Mouse (Mus musculus) left cerebral cortex, adult 8-10 months (tissue): ENCODE measurements around the gene Olfr697. TPM values are rescaled to one million over a fixed set of nuclear protein-coding genes. Genes with fewer than 3 reads are reported as not detected.
"Not testable (repeated sequence)": the region's sequence is repeated elsewhere in the genome, so short reads cannot be mapped to it uniquely, and the experiment has no call there.

Experiments used
- DNase-seq, 2 experiments: peaks; one replicate each; pipeline ENCODE4 v3.0.0; 2022; ENCODE audit warnings: low spot score in 2 of 2
- total RNA-seq, 4 experiments: library from RNA; stranded (reverse); gene quantifications; 2 replicates each; pipeline ENCODE4 v1.2.4; 2022

The Olfr697 gene
- not detected for total RNA-seq

GRCm38 (mm10) chr7:106742343-106742742, at the start of gene Olfr697:
Gene Olfr697 (minus strand): TSS chr7:106742443.
- no peak for DNase-seq

- DNase-seq: no peak
Measured at GRCm38 (mm10) chr7:106788330-106788729, 46.1 kb upstream of the Olfr697 start.

- DNase-seq: not testable (repeated sequence)
Measured at GRCm38 (mm10) chr7:106761008-106761407, 18.8 kb upstream of the Olfr697 start.

- DNase-seq: no peak
Measured at GRCm38 (mm10) chr7:106758800-106759199, 16.6 kb upstream of the Olfr697 start.

GRCm38 (mm10) chr7:106755297-106755696, 13.1 kb upstream of the Olfr697 start, which contains the start of gene Olfr698:
Gene Olfr698 (minus strand): TSS chr7:106755397.
- DNase-seq: no peak

- DNase-seq: no peak
Measured at GRCm38 (mm10) chr7:106745811-106746210, 3.6 kb upstream of the Olfr697 start.

- DNase-seq: no peak
Measured at GRCm38 (mm10) chr7:106737028-106737427, 5.2 kb downstream of the Olfr697 start.

- DNase-seq: no peak
Measured at GRCm38 (mm10) chr7:106733717-106734116, 8.5 kb downstream of the Olfr697 start.

GRCm38 (mm10) chr7:106725654-106726053, 16.6 kb downstream of the Olfr697 start:
- DNase-seq: not testable (repeated sequence)

GRCm38 (mm10) chr7:106716296-106716695, 25.9 kb downstream of the Olfr697 start, which contains the start of gene Olfr695:
Gene Olfr695 (minus strand): TSS chr7:106716396.
- DNase-seq: no peak

GRCm38 (mm10) chr7:106711463-106711862, 30.8 kb downstream of the Olfr697 start:
- DNase-seq: no peak

GRCm38 (mm10) chr7:106707705-106708104, 34.5 kb downstream of the Olfr697 start:
- DNase-seq: not testable (repeated sequence)

GRCm38 (mm10) chr7:106696891-106697290, 45.4 kb downstream of the Olfr697 start:
- no peak for DNase-seq

GRCm38 (mm10) chr7:106692976-106693375, 49.3 kb downstream of the Olfr697 start:
- no peak for DNase-seq

GRCm38 (mm10) chr7:106691714-106692113, 50.5 kb downstream of the Olfr697 start, which contains the start of gene Olfr694:
Gene Olfr694 (minus strand): TSS chr7:106691814.
- no peak for DNase-seq

Other genes starting within 250 kb of the Olfr697 start
- gene Olfr693, start 61.9 kb downstream of the Olfr697 start, total RNA-seq: not detected
- gene Olfr694, start 50.6 kb downstream of the Olfr697 start, total RNA-seq: not detected
- gene Olfr695, start 26.0 kb downstream of the Olfr697 start, total RNA-seq: not detected
- gene Olfr698, start 13.0 kb upstream of the Olfr697 start, total RNA-seq: under 1 TPM in 1 of 4 experiments, not detected in 3; 0.42 TPM
- not detected for gene Olfr699, start 50.8 kb upstream of the Olfr697 start, total RNA-seq
- gene Olfr700, start 66.4 kb upstream of the Olfr697 start, total RNA-seq: not detected
- under 1 TPM in 1 of 4 experiments, not detected in 3; 0.07 TPM for gene Olfr701, start 71.7 kb upstream of the Olfr697 start, total RNA-seq
- not detected for gene Olfr702, start 91.5 kb upstream of the Olfr697 start, total RNA-seq
- not detected for gene Olfr703, start 100.9 kb upstream of the Olfr697 start, total RNA-seq
- not detected for gene Olfr704, start 120.7 kb upstream of the Olfr697 start, total RNA-seq
- not detected for gene Olfr705, start 134.4 kb upstream of the Olfr697 start, total RNA-seq
- not detected for gene Olfr706, start 145.7 kb upstream of the Olfr697 start, total RNA-seq
- gene Olfr707, start 158.8 kb upstream of the Olfr697 start, total RNA-seq: not detected
- not detected for gene Olfr1532-ps1, start 165.6 kb upstream of the Olfr697 start, total RNA-seq
- under 1 TPM in 1 of 4 experiments, not detected in 3; 0.14 TPM for gene Olfr709-ps1, start 189.8 kb upstream of the Olfr697 start, total RNA-seq
- gene Olfr710, start 205.9 kb upstream of the Olfr697 start, total RNA-seq: not detected
- gene Olfr6, start 221.5 kb upstream of the Olfr697 start, total RNA-seq: not detected
- gene Olfr711, start 233.0 kb upstream of the Olfr697 start, total RNA-seq: not detected